8 mouse cellular contexts compared by ENCODE assay signal in genomic region chr17:46160686-46161085, GRCm38 (mm10). TPM values are rescaled to one million over a fixed set of nuclear protein-coding genes. Genes with fewer than 3 reads are reported as not detected.
A peak's percentile ranks its signal among the peaks of the same experiment; 100 is the strongest.
DNase-seq lines count a peak whose midpoint lies in the region; ATAC-seq lines count a peak whose summit lies in the region.

Gtpbp2 (plus strand) TSS chr17:46161032.

- H3K4me2 ChIP-seq in hindbrain, embryonic 15.5 days, result peak within 1 kb of the TSS; percentile 89

- peak; percentile 98 for DNase-seq in WW6 (ENCODE audit: low read depth, low spot score)
- peak; percentile 94 to 96 for DNase-seq in cerebellum, postnatal 36 days
- peak; percentile 94 to 99 for DNase-seq in frontal cortex, postnatal 36 days (ENCODE audit: low spot score in 2 of 2)
- DNase-seq in left cerebral cortex, adult 11 months (ENCODE audit: low spot score), result peak; percentile 98
- peak; percentile 97 to 98 for DNase-seq in lung, postnatal 4 days
- DNase-seq in right cerebral cortex, adult 2 months (ENCODE audit: low spot score in 2 of 2), result peak; percentile 97 to 99
- peak; percentile 95 for DNase-seq in urinary bladder, postnatal 14 days (ENCODE audit: low spot score)

- peak within 1 kb of the TSS; percentile 76 for H3K27ac ChIP-seq in hindbrain, embryonic 15.5 days (replicated peaks)

- peak; percentile 97 for ATAC-seq in hindbrain, embryonic 15.5 days (ENCODE audit: low FRiP score, low read depth)

- no peaks in the 10 kb centered on the region for H3K27me3 ChIP-seq in hindbrain, embryonic 15.5 days

- H3K36me3 ChIP-seq in hindbrain, embryonic 15.5 days, result peaks cover 19% of the 10 kb centered on the region

- H3K4me1 ChIP-seq in hindbrain, embryonic 15.5 days (replicated peaks), result peaks cover 32% of the 10 kb centered on the region

- peak within 1 kb of the TSS; percentile 90 for H3K9ac ChIP-seq in hindbrain, embryonic 15.5 days

- peak within 1 kb of the TSS; percentile 90 for H3K4me3 ChIP-seq in hindbrain, embryonic 15.5 days

- WGBS in hindbrain, embryonic 15.5 days, result under 1% methylated on average over 23 of the region's 23 CpGs

- no peaks in the 10 kb centered on the region for H3K9me3 ChIP-seq in hindbrain, embryonic 15.5 days

RNA-seq across cellular contexts. Expression of gene Gtpbp2, which starts in this region (rescaled TPM):
- 41.1 and 45.7 TPM in 2 replicates for polyA plus RNA-seq in hindbrain, embryonic 15.5 days (2015; fragmentation: Nextera tagmentation; extraction: Ambion mirVana)

Comparison
In these comparisons a context has a peak if more than half of its experiments do, and no peak if none do; other contexts are left out.
1. Peak in every context shown above with its lines: DNase-seq, ATAC-seq, H3K4me3 ChIP-seq and H3K27ac ChIP-seq.